Mouse (Mus musculus) heart, postnatal 0 days (tissue): Measurements from ENCODE around the gene Sec23b. TPM values are rescaled to one million over a fixed set of nuclear protein-coding genes. Genes with fewer than 3 reads are reported as not detected.
A peak's percentile ranks its signal among the peaks of the same experiment; 100 is the strongest.
"Not testable (repeated sequence)": the region's sequence is repeated elsewhere in the genome, so short reads cannot be mapped to it uniquely, and the experiment has no call there.

Experiments
- ATAC-seq: fragments of 200-750 bp; cut with Nextera tagmentation; 2 replicates; pipeline ENCODE4 v1.8.0; 2017; ENCODE audit warnings: low read depth, moderate number of reproducible peaks, moderate library complexity; ENCODE audit not compliant: insufficient read depth
- DNase-seq: peaks from one replicate; pipeline ENCODE4 v3.0.0-alpha.2; 2016; ENCODE audit warnings: low spot score
- H3K27ac ChIP-seq: fragments of 300-500 bp; sonication (generic); 2 replicates; pipeline ENCODE4 v1.5.1; 2014; ENCODE audit warnings: low read depth, mild to moderate bottlenecking
- H3K27me3 ChIP-seq: fragments of 300-500 bp; sonication (generic); 2 replicates; pipeline ENCODE4 v1.6.1; 2014; ENCODE audit warnings: low read length, mixed read lengths; ENCODE audit not compliant: control insufficient read depth, insufficient read depth
- H3K36me3 ChIP-seq: fragments of 300-500 bp; sonication (generic); replicated peaks from 2 replicates; pipeline ENCODE4 v1.6.1; 2014; ENCODE audit warnings: low read length, mixed read lengths; ENCODE audit not compliant: control insufficient read depth, insufficient read depth
- H3K4me1 ChIP-seq: fragments of 300-500 bp; sonication (generic); 2 replicates; pipeline ENCODE4 v1.6.1; 2014; ENCODE audit warnings: antibody characterized with exemption; ENCODE audit not compliant: control insufficient read depth, insufficient read depth
- H3K4me2 ChIP-seq: fragments of 300-500 bp; sonication (generic); 2 replicates; pipeline ENCODE4 v1.6.1; 2014; ENCODE audit warnings: low read depth, mild to moderate bottlenecking, low read length, moderate library complexity
- H3K4me3 ChIP-seq: fragments of 300-500 bp; sonication (generic); 2 replicates; pipeline ENCODE4 v1.5.1; 2014; ENCODE audit warnings: low read depth, low read length
- H3K9ac ChIP-seq: fragments of 300-500 bp; sonication (generic); replicated peaks from 2 replicates; pipeline ENCODE4 v1.6.1; 2014; ENCODE audit warnings: low read depth, low read length, mixed read lengths
- H3K9me3 ChIP-seq: fragments of 300-500 bp; sonication (generic); replicated peaks from 2 replicates; pipeline ENCODE4 v1.6.1; 2016; ENCODE audit warnings: low read length; ENCODE audit not compliant: control insufficient read depth
- CTCF ChIP-seq: IDR thresholded peaks from 2 replicates; pipeline ENCODE4 v1.5.1; 2016; ENCODE audit warnings: antibody characterized with exemption, control low read depth, low read depth
- EP300 ChIP-seq: IDR thresholded peaks from 2 replicates; pipeline ENCODE4 v1.6.1; 2016; ENCODE audit warnings: antibody characterized with exemption, low read depth
- WGBS: fragments of 180-500 bp; shearing (Covaris S2); extraction: QIAGEN DNeasy Blood & Tissue Kit; methylation state at CpG from one replicate; pipeline ENCODE4 v1.1.7; 2014; 5-methylcytosine and 5-hydroxymethylcytosine counted together
- polyA plus RNA-seq: library from polyadenylated mRNA; unstranded; fragments of >200 nt; fragmentation: Nextera tagmentation; extraction: Ambion mirVana; gene quantifications from 2 replicates; pipeline ENCODE4 v1.2.1, GENCODE M21; 2015
- total RNA-seq: library from RNA; depleted of rRNA; stranded (reverse); fragments of >200 nt; gene quantifications from 2 replicates; pipeline ENCODE4 v1.2.3, GENCODE M21; 2014; ENCODE audit warnings: low replicate concordance

Gene Sec23b
- total and polyA plus RNA-seq, 2 experiments from 2014 or later: 28.2 to 52.8 TPM

- no peaks in the 10 kb centered on the region for H3K27me3 ChIP-seq
- no peak overlapping the region for H3K4me3 ChIP-seq
- peaks cover 61% of the 10 kb centered on the region for H3K36me3 ChIP-seq
- DNase-seq: no peak
- H3K4me1 ChIP-seq: no peaks in the 10 kb centered on the region
- no peak for ATAC-seq
- 0 out of 2 replicates have a peak, but pooled peaks cover 5% of the 10 kb centered on the region for H3K9me3 ChIP-seq
- H3K9ac ChIP-seq: no peak overlapping the region
- TF ChIP-seq CTCF (peak; percentile 17; the same call in 1 of the 2 replicates), EP300 (no peak)
- WGBS: 82% methylated on average over 4 of the region's 4 CpGs
- no peak overlapping the region for H3K4me2 ChIP-seq
- H3K27ac ChIP-seq: no peak overlapping the region
Measured at GRCm38 (mm10) chr2:144588723-144589122, 32.7 kb downstream of the Sec23b start.

GRCm38 (mm10) chr2:144593036-144593435, 37.0 kb downstream of the Sec23b start:
- peaks cover 20% of the 10 kb centered on the region for H3K36me3 ChIP-seq
- not testable (repeated sequence) for H3K9ac ChIP-seq, H3K9me3 ChIP-seq, H3K27ac ChIP-seq, H3K27me3 ChIP-seq, H3K4me2 ChIP-seq, DNase-seq, ATAC-seq, H3K4me1 ChIP-seq, H3K4me3 ChIP-seq
- WGBS: 69% methylated on average over 8 of the region's 8 CpGs

- DNase-seq (peak; percentile 86), ATAC-seq (peak; percentile 96)
- TF ChIP-seq CTCF (no peak), EP300 (no peak)
- Histone ChIP-seq H3K27ac (peak within 1 kb of the TSS; percentile 56; the same call in 1 of the 2 replicates), H3K27me3 (no peaks in the 10 kb centered on the region), H3K4me1 (no peaks in the 10 kb centered on the region; the same call in 1 of the 2 replicates), H3K9ac (peak within 1 kb of the TSS; percentile 55), H3K4me2 (peak within 1 kb of the TSS; percentile 81), H3K9me3 (no peaks in the 10 kb centered on the region), H3K4me3 (peak within 1 kb of the TSS; percentile 71), H3K36me3 (peaks cover 11% of the 10 kb centered on the region)
- under 1% methylated on average over 31 of the region's 31 CpGs for WGBS
Measured at GRCm38 (mm10) chr2:144593951-144594651, 38.1 kb downstream of the Sec23b start, which contains the start of gene Smim26. Gene Smim26 (plus strand): TSS chr2:144594054.

- Histone ChIP-seq H3K27me3 (no peaks in the 10 kb centered on the region), H3K9ac (no peak overlapping the region), H3K36me3 (no peaks in the 10 kb centered on the region), H3K9me3 (no peaks in the 10 kb centered on the region), H3K27ac (no peak overlapping the region), H3K4me3 (no peak overlapping the region), H3K4me2 (no peak overlapping the region), H3K4me1 (no peaks in the 10 kb centered on the region; the same call in 1 of the 2 replicates)
- TF ChIP-seq CTCF (no peak), EP300 (no peak)
- DNase-seq: no peak
- WGBS: 54% methylated on average over 2 of the region's 2 CpGs
- ATAC-seq: no peak
Measured at GRCm38 (mm10) chr2:144598006-144598405, 42.0 kb downstream of the Sec23b start.

GRCm38 (mm10) chr2:144599831-144600687, 44.0 kb downstream of the Sec23b start, which contains the start of gene Dtd1:
Gene Dtd1 (plus strand): TSS chr2:144599897.
- Histone ChIP-seq H3K9me3 (no peaks in the 10 kb centered on the region), H3K27me3 (no peaks in the 10 kb centered on the region), H3K4me1 (no peaks in the 10 kb centered on the region), H3K27ac (0 out of 2 replicates have a peak within 1 kb of the TSS, but pooled peaks have one; percentile 46), H3K9ac (peak within 1 kb of the TSS; percentile 72), H3K36me3 (no peaks in the 10 kb centered on the region), H3K4me2 (peak within 1 kb of the TSS; percentile 78), H3K4me3 (peak within 1 kb of the TSS; percentile 70)
- ATAC-seq: peak; percentile 93
- peak; percentile 83 for DNase-seq
- 2% methylated on average over 50 of the region's 50 CpGs for WGBS
- TF ChIP-seq EP300 (no peak), CTCF (peak; percentile 73)
